Mouse (Mus musculus): Measurements from ENCODE around the gene Fbxo21. TPM values are rescaled to one million over a fixed set of nuclear protein-coding genes. Genes with fewer than 3 reads are reported as not detected.
A peak's percentile ranks its signal among the peaks of the same experiment; 100 is the strongest.

Fbxo21 gene
- 13.5 and 13.7 TPM in 2 replicates for total RNA-seq (2012; rRNA removed)
- total RNA-seq (2014; rRNA removed) = 9.9 and 10.7 TPM in 2 replicates
- polyA plus RNA-seq (2012; ENCODE audit: insufficient read length, low read depth) = 19.3 and 24.1 TPM in 2 replicates

DNA sequence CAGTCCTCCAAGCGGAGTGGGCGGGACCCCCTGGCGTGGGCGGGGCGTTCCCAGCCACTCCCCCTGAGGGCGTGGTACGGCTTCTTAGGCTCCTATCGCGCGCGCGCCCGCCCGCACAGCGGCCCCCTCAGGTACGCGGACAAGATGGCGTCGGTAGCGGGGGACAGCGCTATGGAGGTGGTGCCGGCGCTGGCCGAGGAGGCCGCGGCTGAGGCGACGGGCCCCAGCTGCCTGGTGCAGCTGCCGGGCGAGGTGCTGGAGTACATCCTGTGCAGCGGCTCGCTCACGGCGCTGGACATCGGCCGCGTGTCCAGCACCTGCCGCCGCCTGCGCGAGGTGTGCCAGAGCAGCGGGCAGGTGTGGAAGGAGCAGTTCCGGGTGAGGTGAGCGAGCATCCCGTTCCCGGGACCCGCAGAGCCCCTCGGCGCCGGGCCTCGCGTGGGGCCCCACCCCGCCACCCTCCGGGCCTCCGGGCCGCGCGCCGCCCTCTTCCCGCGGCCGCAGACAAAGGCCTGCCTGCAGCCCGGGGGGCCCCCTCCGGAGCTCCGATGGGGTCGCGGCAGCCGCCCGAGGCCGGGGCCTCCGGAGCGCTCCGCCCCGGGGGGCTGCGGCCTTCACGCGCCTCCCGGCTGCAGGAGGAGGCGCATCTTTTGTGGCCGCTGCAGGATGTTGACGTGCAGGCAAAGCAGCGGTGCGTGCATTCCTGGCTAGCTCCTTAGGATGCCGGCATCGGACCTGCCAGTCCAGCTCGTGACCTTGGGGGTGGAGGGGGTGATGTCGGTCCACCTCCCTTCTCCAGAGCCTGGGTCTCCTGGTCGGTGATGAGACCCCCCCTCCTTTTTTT is at the start of gene Fbxo21:
TSS of gene Fbxo21 (plus strand) at position 74 of the 844 bp plus-strand sequence.
- peak within 1 kb of the TSS; percentile 84 to 100 (median 96) for H3K4me3 ChIP-seq (replicated peaks in 1 of 3; ENCODE audit: low read depth in 2 of 3, low read length in 2 of 3, poor library complexity in 1 of 3)
- H3K4me2 ChIP-seq (ENCODE audit: insufficient read depth, low read depth, poor library complexity, severe bottlenecking) = peak within 1 kb of the TSS; percentile 96
- peaks cover 21 to 41% of the 10 kb centered on the region in 2 experiments for H3K36me3 ChIP-seq (replicated peaks in 1 of 2; ENCODE audit: control insufficient read depth in 1 of 2, insufficient read depth in 1 of 2, low read length in 1 of 2)
- peaks cover 9 to 25% of the 10 kb centered on the region in 2 experiments for H3K4me1 ChIP-seq (ENCODE audit: control insufficient read depth in 1 of 2, insufficient read depth in 2 of 2)
- H3K27ac ChIP-seq (ENCODE audit: insufficient read depth, low read depth) = no peak within 1 kb of the TSS
- dilution Hi-C loops (cut with MboI; ENCODE audit: extremely low pct_ligation_motif_present, extremely low pct_unique_long_range_greater_than_20kb, low sequenced_read_pairs) (no loop called here), in situ Hi-C loops (cut with MboI; ENCODE audit: low pct_ligation_motif_present, low pct_unique_long_range_greater_than_20kb, low sequenced_read_pairs) (no loop called here)
- H3K9ac ChIP-seq (ENCODE audit: insufficient read depth, low read depth) = peak within 1 kb of the TSS; percentile 87
- no peaks in the 10 kb centered on the region for H3K79me2 ChIP-seq (replicated peaks; ENCODE audit: control insufficient read depth, extremely low read depth, insufficient read depth, poor library complexity, severe bottlenecking)
- H3K27me3 ChIP-seq (replicated peaks) = no peaks in the 10 kb centered on the region
- no peaks in the 10 kb centered on the region for H3K9me3 ChIP-seq (replicated peaks; ENCODE audit: low read length)
- TF ChIP-seq NRF1 (IDR thresholded peaks at IDR 0.05; ENCODE audit: low read depth, low read length) (peak; percentile 70), UBTF (IDR thresholded peaks at IDR 0.05; ENCODE audit: low read depth, low read length) (no peak; the same call in 1 of the 2 replicates), HCFC1 (IDR thresholded peaks at IDR 0.05; ENCODE audit: low read depth, low read length) (peak; percentile 43; the same call in 1 of the 2 replicates), USF1 (IDR thresholded peaks at IDR 0.05; ENCODE audit: low read depth, low read length) (no peak), NELFE (IDR thresholded peaks at IDR 0.05; ENCODE audit: low read depth, low read length) (peak; percentile 76), MEF2A (IDR thresholded peaks at IDR 0.05; ENCODE audit: borderline replicate concordance, low read depth, low read length) (0 out of 2 replicates have a peak, but pooled peaks have one; percentile 11), SIN3A (IDR thresholded peaks at IDR 0.05; ENCODE audit: low read length) (peak; percentile 85; the same call in 1 of the 2 replicates), PAX5 (IDR thresholded peaks at IDR 0.05; ENCODE audit: low read length) (no peak), TCF12 (IDR thresholded peaks at IDR 0.05; ENCODE audit: low read depth, low read length) (peak; percentile 81), JUND (conservative IDR thresholded peaks at IDR 0.05; ENCODE audit: low read depth, low read length) (no peak), ELF1 (IDR thresholded peaks at IDR 0.05; ENCODE audit: low read depth, low read length) (peak; percentile 49; the same call in 1 of the 2 replicates), USF2 (conservative IDR thresholded peaks at IDR 0.05; ENCODE audit: low read depth, low read length) (no peak), MAX (IDR thresholded peaks at IDR 0.05; ENCODE audit: low read length) (peak; percentile 57; the same call in 1 of the 2 replicates), POLR2A (IDR thresholded peaks at IDR 0.05; ENCODE audit: low read depth, low read length) (peak; percentile 79), MXI1 (IDR thresholded peaks at IDR 0.05; ENCODE audit: low read depth, low read length) (peak; percentile 31)
- DNase-seq (ENCODE audit: extremely low read depth) = peak; percentile 87

DNA sequence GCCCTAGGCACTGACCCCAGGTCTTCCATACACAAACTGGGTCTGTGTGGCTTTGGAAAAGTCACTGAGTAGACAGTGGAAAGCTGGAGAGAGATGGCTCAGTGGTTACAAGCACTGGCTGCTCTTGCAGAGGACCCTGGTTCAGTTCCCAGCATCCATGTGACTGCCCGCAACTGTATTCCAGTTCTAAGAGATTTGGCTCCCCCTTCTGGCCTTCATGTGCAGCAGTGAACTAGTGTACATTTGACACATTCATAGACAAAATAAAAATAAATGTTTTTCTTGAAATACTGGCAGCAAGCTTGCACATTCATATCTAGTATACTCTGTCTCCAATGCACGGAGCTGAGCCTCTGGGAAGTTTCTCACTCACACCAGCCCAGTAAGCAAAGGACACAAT is 48.0 kb upstream of the Fbxo21 start:
- Histone ChIP-seq H3K4me1 (ENCODE audit: control insufficient read depth in 1 of 2, insufficient read depth in 2 of 2) (peaks cover 5 to 28% of the 10 kb centered on the region in 2 experiments), H3K4me2 (ENCODE audit: insufficient read depth, low read depth, poor library complexity, severe bottlenecking) (no peak overlapping the region), H3K4me3 (replicated peaks in 1 of 3; ENCODE audit: low read depth in 2 of 3, low read length in 2 of 3, poor library complexity in 1 of 3) (no peak overlapping the region), H3K9ac (ENCODE audit: insufficient read depth, low read depth) (no peak overlapping the region), H3K36me3 (replicated peaks in 1 of 2; ENCODE audit: control insufficient read depth in 1 of 2, insufficient read depth in 1 of 2, low read length in 1 of 2) (no peaks in the 10 kb centered on the region), H3K27me3 (replicated peaks) (no peaks in the 10 kb centered on the region), H3K27ac (ENCODE audit: insufficient read depth, low read depth) (no peak overlapping the region), H3K79me2 (replicated peaks; ENCODE audit: control insufficient read depth, extremely low read depth, insufficient read depth, poor library complexity, severe bottlenecking) (no peaks in the 10 kb centered on the region; the same call in 1 of the 2 replicates), H3K9me3 (replicated peaks; ENCODE audit: low read length) (peaks cover 2% of the 10 kb centered on the region)
- TF ChIP-seq SMC3 (IDR thresholded peaks at IDR 0.05; ENCODE audit: low read depth, low read length) (peak; percentile 64), ELF1 (IDR thresholded peaks at IDR 0.05; ENCODE audit: low read depth, low read length) (no peak), SIN3A (IDR thresholded peaks at IDR 0.05; ENCODE audit: low read length) (no peak), RAD21 (IDR thresholded peaks at IDR 0.05; ENCODE audit: low read depth, low read length) (peak; percentile 64), POLR2AphosphoS2 (IDR thresholded peaks at IDR 0.05; ENCODE audit: low read depth, low read length) (no peak), ZNF384 (IDR thresholded peaks at IDR 0.05; ENCODE audit: low read depth, low read length) (no peak), MYC (IDR thresholded peaks at IDR 0.05; ENCODE audit: low read depth, low read length) (no peak), NRF1 (IDR thresholded peaks at IDR 0.05; ENCODE audit: low read depth, low read length) (no peak), IRF4 (IDR thresholded peaks at IDR 0.05; ENCODE audit: low read depth, low read length) (no peak), CTCF (conservative IDR thresholded peaks at IDR 0.05 in 1 of 2, IDR thresholded peaks at IDR 0.05 in 1 of 2; ENCODE audit: low read depth in 2 of 2, low read length in 2 of 2) (peak; percentile 20 to 57; a peak in 2 of 4 replicates), RCOR1 (conservative IDR thresholded peaks at IDR 0.05; ENCODE audit: low read depth, low read length) (no peak)
- in situ Hi-C loops (cut with MboI; ENCODE audit: low pct_ligation_motif_present, low pct_unique_long_range_greater_than_20kb, low sequenced_read_pairs) (loop anchor here (5.0 kb wide), 1 partner anchor 36 kb away; no protein-coding TSS in a partner anchor), dilution Hi-C loops (cut with MboI; ENCODE audit: extremely low pct_ligation_motif_present, extremely low pct_unique_long_range_greater_than_20kb, low sequenced_read_pairs) (no loop called here)
- DNase-seq (ENCODE audit: extremely low read depth) = no peak

Measured in CH12.LX (cell line).